Mouse (Mus musculus): ENCODE results near the gene Avil.

The Avil gene

DNA sequence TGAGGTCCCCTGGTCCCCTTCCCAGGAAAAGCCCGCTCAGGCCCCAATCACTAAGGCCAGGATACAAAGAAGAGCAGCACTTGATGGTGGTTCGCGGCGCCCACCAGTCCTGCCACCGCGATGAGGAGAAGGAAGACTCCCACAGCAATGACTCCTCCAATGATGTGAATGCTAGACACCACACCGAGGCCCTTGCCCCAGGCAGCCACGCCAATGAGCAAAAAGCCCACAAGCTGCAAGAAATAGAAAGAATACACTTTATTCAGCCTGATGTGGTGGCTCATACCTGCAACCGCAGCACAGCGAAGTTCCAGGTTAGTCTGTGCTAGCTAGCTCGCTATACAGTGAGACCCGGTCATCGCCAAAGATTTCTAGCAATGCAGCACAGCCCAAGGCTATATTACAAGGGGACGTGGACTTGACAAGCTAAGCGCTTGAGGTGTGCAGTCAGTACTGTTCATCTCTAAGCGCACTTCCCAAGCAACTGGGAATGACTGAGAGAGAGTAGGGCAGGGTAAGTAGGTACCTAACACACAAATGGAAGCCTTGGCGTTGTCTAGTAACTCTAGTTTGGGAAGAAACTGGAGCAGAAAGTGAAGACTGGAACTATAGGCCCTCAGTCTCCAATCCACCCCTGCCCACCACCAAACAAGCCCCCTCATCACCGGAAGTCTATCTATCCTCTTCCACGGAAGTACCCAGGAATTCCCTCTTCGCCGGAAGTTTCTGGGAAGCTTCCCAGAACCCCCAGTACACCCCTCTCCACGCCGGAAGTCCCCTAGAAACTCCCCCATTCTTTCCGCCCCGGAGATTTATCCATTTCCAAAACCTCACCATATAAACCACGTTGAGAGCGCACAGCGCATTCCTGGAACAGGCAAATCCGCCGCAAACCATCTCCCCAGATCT is 69.0 kb downstream of the Avil start:
- ChIA-PET POLR2A (interaction anchor here in 3 of 4 experiments (0.6 to 4.0 kb wide), 30 partner anchors 9 to 300 kb away, joined by 3 to 24 read pairs (median 3); partner anchors contain the start of genes Os9 (in 2 of the 3), B4galnt1 (in 1 of the 3), Cyp27b1 (in 1 of the 3) and March9 (in 1 of the 3)), CTCF (interaction anchor here in 3 of 4 experiments (0.5 to 0.6 kb wide), 4 partner anchors 127 to 323 kb away, joined by 3 to 7 read pairs (median 4); no protein-coding TSS in a partner anchor)

Data from embryonic stem cell, embryonic (primary cell).